Mouse (Mus musculus): Measurements from ENCODE around the gene Nubp2. TPM values are rescaled to one million over a fixed set of nuclear protein-coding genes. Genes with fewer than 3 reads are reported as not detected.

Gene Nubp2
- 71.3 and 74.4 TPM in 2 replicates for polyA plus RNA-seq (2015; fragmentation: Nextera tagmentation; extraction: Ambion mirVana)

GRCm38 (mm10) chr17:24886134-24886931 is at the start of gene Nubp2, which contains the start of gene Spsb3:
Nubp2 (minus strand) TSS chr17:24886349.
Spsb3 (plus strand) TSS chr17:24886643.
- Histone ChIP-seq H3K9me3 (no peaks in the 10 kb centered on the region), H3K27me3 (no peaks in the 10 kb centered on the region), H3K4me3 (peak within 1 kb of the TSS; percentile 92), H3K4me1 (replicated peaks) (peaks cover 39% of the 10 kb centered on the region), H3K36me3 (peaks cover 52% of the 10 kb centered on the region), H3K27ac (peak within 1 kb of the TSS; percentile 85), H3K4me2 (peak within 1 kb of the TSS; percentile 96), H3K9ac (peak within 1 kb of the TSS; percentile 94)
- under 1% methylated on average over 69 of the region's 69 CpGs for WGBS
- ATAC-seq (ENCODE audit: low FRiP score), result peak; percentile 98

- H3K9ac ChIP-seq, result peak overlapping the region; percentile 98
- no peak overlapping the region; the same call in 1 of the 2 replicates for H3K27ac ChIP-seq
- no peak for ATAC-seq (ENCODE audit: low FRiP score)
- H3K4me3 ChIP-seq, result peak overlapping the region; percentile 92
- peaks cover 33% of the 10 kb centered on the region for H3K4me1 ChIP-seq (replicated peaks)
- H3K9me3 ChIP-seq, result no peaks in the 10 kb centered on the region
- peak overlapping the region; percentile 90 for H3K4me2 ChIP-seq
- peaks cover 14% of the 10 kb centered on the region for H3K36me3 ChIP-seq
- no peaks in the 10 kb centered on the region for H3K27me3 ChIP-seq
Measured at GRCm38 (mm10) chr17:24935666-24936065, 49.5 kb upstream of the Nubp2 start.

GRCm38 (mm10) chr17:24934926-24935325 is 48.8 kb upstream of the Nubp2 start:
- peak overlapping the region; percentile 90 for H3K4me2 ChIP-seq
- H3K4me1 ChIP-seq (replicated peaks), result peaks cover 33% of the 10 kb centered on the region
- H3K27me3 ChIP-seq, result no peaks in the 10 kb centered on the region
- no peak for ATAC-seq (ENCODE audit: low FRiP score)
- H3K36me3 ChIP-seq, result peaks cover 14% of the 10 kb centered on the region
- WGBS, result 87% methylated on average over 4 of the region's 4 CpGs
- H3K9ac ChIP-seq, result peak overlapping the region; percentile 98
- no peak overlapping the region for H3K27ac ChIP-seq
- H3K4me3 ChIP-seq, result peak overlapping the region; percentile 92
- H3K9me3 ChIP-seq, result no peaks in the 10 kb centered on the region

GRCm38 (mm10) chr17:24933163-24933562 is 47.0 kb upstream of the Nubp2 start:
- Histone ChIP-seq H3K4me3 (no peak overlapping the region), H3K4me1 (replicated peaks) (peaks cover 33% of the 10 kb centered on the region), H3K27ac (no peak overlapping the region), H3K9ac (peak overlapping the region; percentile 98; the same call in 1 of the 2 replicates), H3K9me3 (no peaks in the 10 kb centered on the region), H3K27me3 (no peaks in the 10 kb centered on the region), H3K4me2 (no peak overlapping the region), H3K36me3 (peaks cover 17% of the 10 kb centered on the region)
- no peak for ATAC-seq (ENCODE audit: low FRiP score)
- WGBS, result 79% methylated on average over 4 of the region's 4 CpGs

- H3K4me2 ChIP-seq, result no peak overlapping the region
- peaks cover 23% of the 10 kb centered on the region for H3K36me3 ChIP-seq
- no peak overlapping the region for H3K27ac ChIP-seq
- 98% methylated on average over 4 of the region's 4 CpGs for WGBS
- H3K9ac ChIP-seq, result no peak overlapping the region
- no peaks in the 10 kb centered on the region for H3K9me3 ChIP-seq
- H3K27me3 ChIP-seq, result no peaks in the 10 kb centered on the region
- ATAC-seq (ENCODE audit: low FRiP score), result no peak
- peaks cover 33% of the 10 kb centered on the region for H3K4me1 ChIP-seq (replicated peaks)
- no peak overlapping the region for H3K4me3 ChIP-seq
Measured at GRCm38 (mm10) chr17:24932431-24932830, 46.3 kb upstream of the Nubp2 start.

- Histone ChIP-seq H3K36me3 (peaks cover 52% of the 10 kb centered on the region), H3K4me3 (no peak overlapping the region), H3K9me3 (no peaks in the 10 kb centered on the region), H3K27me3 (no peaks in the 10 kb centered on the region), H3K4me2 (no peak overlapping the region), H3K4me1 (replicated peaks) (peaks cover 16% of the 10 kb centered on the region), H3K9ac (no peak overlapping the region), H3K27ac (no peak overlapping the region)
- ATAC-seq (ENCODE audit: low FRiP score), result no peak
- 83% methylated on average over 1 of the region's 1 CpGs for WGBS
Measured at GRCm38 (mm10) chr17:24929506-24929905, 43.4 kb upstream of the Nubp2 start.

GRCm38 (mm10) chr17:24923246-24923645 is 37.1 kb upstream of the Nubp2 start:
- WGBS, result 98% methylated on average over 1 of the region's 1 CpGs
- Histone ChIP-seq H3K9ac (no peak overlapping the region), H3K27ac (no peak overlapping the region), H3K4me2 (no peak overlapping the region), H3K4me1 (replicated peaks) (no peaks in the 10 kb centered on the region), H3K4me3 (no peak overlapping the region), H3K27me3 (no peaks in the 10 kb centered on the region), H3K36me3 (peaks cover 98% of the 10 kb centered on the region), H3K9me3 (no peaks in the 10 kb centered on the region)
- ATAC-seq (ENCODE audit: low FRiP score), result no peak

- ATAC-seq (ENCODE audit: low FRiP score), result no peak
- Histone ChIP-seq H3K4me3 (no peak overlapping the region), H3K36me3 (peaks cover 98% of the 10 kb centered on the region), H3K4me2 (no peak overlapping the region), H3K9ac (no peak overlapping the region), H3K27me3 (no peaks in the 10 kb centered on the region), H3K27ac (no peak overlapping the region), H3K9me3 (no peaks in the 10 kb centered on the region), H3K4me1 (replicated peaks) (no peaks in the 10 kb centered on the region)
Measured at GRCm38 (mm10) chr17:24913984-24914383, 27.8 kb upstream of the Nubp2 start.

GRCm38 (mm10) chr17:24907591-24907990 is 21.4 kb upstream of the Nubp2 start:
- H3K4me2 ChIP-seq, result no peak overlapping the region
- H3K9ac ChIP-seq, result no peak overlapping the region
- no peaks in the 10 kb centered on the region for H3K4me1 ChIP-seq (replicated peaks)
- 96% methylated on average over 2 of the region's 2 CpGs for WGBS
- ATAC-seq (ENCODE audit: low FRiP score), result no peak
- H3K9me3 ChIP-seq, result no peaks in the 10 kb centered on the region
- no peaks in the 10 kb centered on the region for H3K27me3 ChIP-seq
- no peak overlapping the region for H3K4me3 ChIP-seq
- H3K36me3 ChIP-seq, result peaks cover 100% of the 10 kb centered on the region
- no peak overlapping the region for H3K27ac ChIP-seq

- Histone ChIP-seq H3K9me3 (no peaks in the 10 kb centered on the region), H3K4me2 (no peak overlapping the region), H3K4me1 (replicated peaks) (0 out of 2 replicates have a peak, but pooled peaks cover under 1% of the 10 kb centered on the region), H3K27ac (no peak overlapping the region), H3K4me3 (no peak overlapping the region), H3K27me3 (no peaks in the 10 kb centered on the region), H3K9ac (no peak overlapping the region), H3K36me3 (peaks cover 100% of the 10 kb centered on the region)
- ATAC-seq (ENCODE audit: low FRiP score), result no peak
- WGBS, result 93% methylated on average over 9 of the region's 9 CpGs
Measured at GRCm38 (mm10) chr17:24903767-24904166, 17.6 kb upstream of the Nubp2 start.

GRCm38 (mm10) chr17:24902671-24903474 is 16.7 kb upstream of the Nubp2 start:
- no peak overlapping the region for H3K27ac ChIP-seq
- WGBS, result 68% methylated on average over 9 of the region's 9 CpGs
- no peaks in the 10 kb centered on the region for H3K27me3 ChIP-seq
- H3K4me3 ChIP-seq, result no peak overlapping the region
- H3K9me3 ChIP-seq, result no peaks in the 10 kb centered on the region
- H3K36me3 ChIP-seq, result peaks cover 100% of the 10 kb centered on the region
- H3K4me2 ChIP-seq, result no peak overlapping the region
- no peak for ATAC-seq (ENCODE audit: low FRiP score)
- H3K4me1 ChIP-seq (replicated peaks), result peaks cover 9% of the 10 kb centered on the region
- H3K9ac ChIP-seq, result no peak overlapping the region

GRCm38 (mm10) chr17:24902124-24902523 is 16.0 kb upstream of the Nubp2 start:
- Histone ChIP-seq H3K4me1 (replicated peaks) (peaks cover 17% of the 10 kb centered on the region), H3K27ac (no peak overlapping the region), H3K4me2 (no peak overlapping the region), H3K27me3 (no peaks in the 10 kb centered on the region), H3K9ac (no peak overlapping the region), H3K9me3 (no peaks in the 10 kb centered on the region), H3K36me3 (peaks cover 100% of the 10 kb centered on the region), H3K4me3 (no peak overlapping the region)
- no peak for ATAC-seq (ENCODE audit: low FRiP score)
- WGBS, result 95% methylated on average over 5 of the region's 5 CpGs
